Mouse (Mus musculus) MEL (cell line): ENCODE data around the gene Zfp462. TPM values are rescaled to one million over a fixed set of nuclear protein-coding genes. Genes with fewer than 3 reads are reported as not detected.

Source experiments
- DNase-seq: peaks from one replicate; pipeline ENCODE4 v3.0.0; 2011; ENCODE audit warnings: low read depth, low spot score
- H3K27ac ChIP-seq: 2 replicates; pipeline ENCODE4 v1.5.1; 2012; ENCODE audit warnings: low read depth, mild to moderate bottlenecking, control low read depth, low read length, moderate library complexity; ENCODE audit not compliant: control insufficient read depth
- H3K27me3 ChIP-seq, 2 experiments: fragments of 150-350 bp in 1 of 2; sonication (generic) in 1 of 2; 2 replicates each; pipeline ENCODE4 v1.6.1; 2012; ENCODE audit warnings: low read length in 2 of 2, mild to moderate bottlenecking in 2 of 2, improper control_type of control experiment in 1 of 2, moderate library complexity in 1 of 2; ENCODE audit not compliant: insufficient read depth in 2 of 2, control insufficient read depth in 1 of 2
- H3K36me3 ChIP-seq, 2 experiments: 2 replicates each; pipeline ENCODE4 v1.6.1; 2012 to 2014; ENCODE audit warnings: low read length in 2 of 2, improper control_type of control experiment in 1 of 2, inconsistent platforms in 1 of 2, mild to moderate bottlenecking in 1 of 2; ENCODE audit not compliant: insufficient read depth in 2 of 2, control insufficient read depth in 1 of 2
- H3K4me1 ChIP-seq, 2 experiments: fragments of 150-350 bp in 1 of 2; sonication (generic) in 1 of 2; 2 replicates each; pipeline ENCODE4 v1.6.1; 2012; ENCODE audit warnings: low read length in 2 of 2, improper control_type of control experiment in 1 of 2, mild to moderate bottlenecking in 1 of 2; ENCODE audit not compliant: insufficient read depth in 2 of 2, control insufficient read depth in 1 of 2
- H3K4me3 ChIP-seq, 2 experiments: fragments of 150-350 bp in 1 of 2; sonication (generic) in 1 of 2; 2 replicates each; pipeline ENCODE4 v1.5.1; 2012; ENCODE audit warnings: low read depth in 2 of 2, low read length in 2 of 2, mild to moderate bottlenecking in 2 of 2, moderate library complexity in 2 of 2, control low read depth in 1 of 2, improper control_type of control experiment in 1 of 2; ENCODE audit not compliant: control insufficient read depth in 1 of 2, insufficient read depth in 1 of 2
- H3K79me2 ChIP-seq: 2 replicates; pipeline ENCODE4 v1.6.1; 2012; ENCODE audit warnings: mild to moderate bottlenecking, low read length, moderate library complexity; ENCODE audit not compliant: control insufficient read depth, poor library complexity, insufficient read depth
- H3K9ac ChIP-seq: 2 replicates; pipeline ENCODE4 v1.6.1; 2012; ENCODE audit warnings: low read depth, mild to moderate bottlenecking, control low read depth, low read length, moderate library complexity; ENCODE audit not compliant: control insufficient read depth, poor library complexity, severe bottlenecking
- H3K9me3 ChIP-seq: fragments of 150-350 bp; sonication (generic); replicated peaks from 2 replicates; pipeline ENCODE4 v1.6.1; 2012; ENCODE audit warnings: mild to moderate bottlenecking, low read length, improper control_type of control experiment, moderate library complexity; ENCODE audit not compliant: insufficient read depth
- BHLHE40 ChIP-seq: IDR thresholded peaks from 2 replicates; pipeline ENCODE4 v1.6.1; 2012; ENCODE audit warnings: low read depth, mild to moderate bottlenecking, inconsistent platforms, low read length, improper control_type of control experiment, borderline replicate concordance
- CHD1 ChIP-seq: IDR thresholded peaks from 2 replicates; pipeline ENCODE4 v1.6.1; 2012; ENCODE audit warnings: low read depth, mild to moderate bottlenecking, inconsistent platforms, low read length, improper control_type of control experiment
- CHD2 ChIP-seq: IDR thresholded peaks from 2 replicates; pipeline ENCODE4 v1.6.1; 2011; ENCODE audit warnings: low read length, improper control_type of control experiment
- CTCF ChIP-seq, 3 experiments: IDR thresholded peaks in 2 of 3; conservative IDR thresholded peaks in 1 of 3; 2 replicates each; pipeline ENCODE4 v1.5.1; 2011 to 2012; ENCODE audit warnings: low read length in 3 of 3, low read depth in 2 of 3, mild to moderate bottlenecking in 2 of 3, improper control_type of control experiment in 1 of 3, inconsistent platforms in 1 of 3, mixed read lengths in 1 of 3, moderate library complexity in 1 of 3; ENCODE audit not compliant: control insufficient read depth in 1 of 3, insufficient read depth in 1 of 3, poor library complexity in 1 of 3, severe bottlenecking in 1 of 3
- EP300 ChIP-seq, 2 experiments: IDR thresholded peaks; 2 replicates each; pipeline ENCODE4 v1.6.1; 2011; ENCODE audit warnings: improper control_type of control experiment in 2 of 2, low read length in 2 of 2, low read depth in 1 of 2, mild to moderate bottlenecking in 1 of 2
- ETS1 ChIP-seq: IDR thresholded peaks from 2 replicates; pipeline ENCODE4 v1.6.1; 2012; ENCODE audit warnings: low read depth, mild to moderate bottlenecking, inconsistent platforms, low read length, improper control_type of control experiment, moderate library complexity
- GABPA ChIP-seq: IDR thresholded peaks from 2 replicates; pipeline ENCODE4 v1.6.1; 2012; ENCODE audit warnings: low read depth, mild to moderate bottlenecking, inconsistent platforms, low read length, improper control_type of control experiment, moderate library complexity
- GATA1 ChIP-seq: IDR thresholded peaks from 2 replicates; pipeline ENCODE4 v1.6.1; 2011; ENCODE audit warnings: low read depth, low read length, improper control_type of control experiment
- JUND ChIP-seq: IDR thresholded peaks from 2 replicates; pipeline ENCODE4 v1.6.1; 2011; ENCODE audit warnings: low read depth, mild to moderate bottlenecking, improper control_type of control experiment, low read length
- KAT2A ChIP-seq: conservative IDR thresholded peaks from 2 replicates; pipeline ENCODE4 v1.6.1; 2012; ENCODE audit warnings: low read depth, low read length, improper control_type of control experiment, inconsistent platforms
- MAFK ChIP-seq: IDR thresholded peaks from 2 replicates; pipeline ENCODE4 v1.6.1; 2011; ENCODE audit warnings: low read depth, mild to moderate bottlenecking, low read length, improper control_type of control experiment, borderline replicate concordance
- MAZ ChIP-seq: IDR thresholded peaks from 2 replicates; pipeline ENCODE4 v1.6.1; 2012; ENCODE audit warnings: low read depth, mild to moderate bottlenecking, inconsistent platforms, low read length, improper control_type of control experiment
- MEF2A ChIP-seq: IDR thresholded peaks from 2 replicates; pipeline ENCODE4 v1.6.1; 2014; ENCODE audit warnings: low read depth, mild to moderate bottlenecking, inconsistent platforms, low read length, improper control_type of control experiment; ENCODE audit not compliant: poor library complexity, insufficient replicate concordance, severe bottlenecking; ENCODE audit errors: extremely low read depth
- MXI1 ChIP-seq: IDR thresholded peaks from 2 replicates; pipeline ENCODE4 v1.6.1; 2011; ENCODE audit warnings: mild to moderate bottlenecking, low read depth, low read length, improper control_type of control experiment
- MYB ChIP-seq: IDR thresholded peaks from 2 replicates; pipeline ENCODE4 v1.6.1; 2011; ENCODE audit warnings: mild to moderate bottlenecking, low read depth, low read length, improper control_type of control experiment
- POLR2AphosphoS5 ChIP-seq: IDR thresholded peaks from 2 replicates; pipeline ENCODE4 v1.6.1; 2012; ENCODE audit warnings: low read depth, borderline replicate concordance, mild to moderate bottlenecking, inconsistent platforms, low read length, moderate library complexity, mixed read lengths
- RAD21 ChIP-seq: IDR thresholded peaks from 2 replicates; pipeline ENCODE4 v1.6.1; 2011; ENCODE audit warnings: mild to moderate bottlenecking, low read depth, low read length, improper control_type of control experiment
- SIN3A ChIP-seq: IDR thresholded peaks from 2 replicates; pipeline ENCODE4 v1.6.1; 2012; ENCODE audit warnings: low read length, improper control_type of control experiment, inconsistent platforms
- SMC3 ChIP-seq: IDR thresholded peaks from 2 replicates; pipeline ENCODE4 v1.6.1; 2011; ENCODE audit warnings: low read depth, low read length, improper control_type of control experiment
- TAL1 ChIP-seq: IDR thresholded peaks from 2 replicates; pipeline ENCODE4 v1.6.1; 2012; ENCODE audit warnings: mild to moderate bottlenecking, inconsistent platforms, low read length, moderate library complexity, mixed read lengths
- TBP ChIP-seq: IDR thresholded peaks from 2 replicates; pipeline ENCODE4 v1.8.0; 2011; ENCODE audit warnings: low read depth, low read length, improper control_type of control experiment
- TCF12 ChIP-seq: IDR thresholded peaks from 2 replicates; pipeline ENCODE4 v1.6.1; 2014; ENCODE audit warnings: low read depth, mild to moderate bottlenecking, inconsistent platforms, low read length, improper control_type of control experiment, moderate library complexity
- UBTF ChIP-seq: IDR thresholded peaks from 2 replicates; pipeline ENCODE4 v1.6.1; 2012; ENCODE audit warnings: low read depth, mild to moderate bottlenecking, inconsistent platforms, low read length, improper control_type of control experiment, moderate library complexity, borderline replicate concordance; ENCODE audit not compliant: insufficient read depth
- USF1 ChIP-seq: IDR thresholded peaks from 2 replicates; pipeline ENCODE4 v1.6.1; 2014; ENCODE audit warnings: low read depth, mild to moderate bottlenecking, inconsistent platforms, low read length, improper control_type of control experiment, moderate library complexity
- USF2 ChIP-seq, 2 experiments: IDR thresholded peaks; 2 replicates each; pipeline ENCODE4 v1.6.1; 2011 to 2012; ENCODE audit warnings: improper control_type of control experiment in 2 of 2, low read length in 2 of 2, borderline replicate concordance in 1 of 2, inconsistent platforms in 1 of 2, low read depth in 1 of 2, mild to moderate bottlenecking in 1 of 2; ENCODE audit not compliant: insufficient read depth in 1 of 2
- ZC3H11A ChIP-seq: IDR thresholded peaks from 2 replicates; pipeline ENCODE4 v1.6.1; 2012; ENCODE audit warnings: low read depth, mild to moderate bottlenecking, inconsistent platforms, low read length, improper control_type of control experiment
- ZKSCAN1 ChIP-seq: IDR thresholded peaks from 2 replicates; pipeline ENCODE4 v1.6.1; 2012; ENCODE audit warnings: low read depth, mild to moderate bottlenecking, inconsistent platforms, low read length, improper control_type of control experiment, moderate library complexity
- ZNF384 ChIP-seq: IDR thresholded peaks from 2 replicates; pipeline ENCODE4 v1.6.1; 2012; ENCODE audit warnings: low read depth, mild to moderate bottlenecking, inconsistent platforms, low read length, improper control_type of control experiment
- polyA plus RNA-seq, 2 experiments: library from polyadenylated mRNA; stranded (reverse) in 1 of 2; unstranded in 1 of 2; fragments of >175 nt in 1 of 2; fragments of >200 nt in 1 of 2; gene quantifications; 2 replicates each; pipeline versions ENCODE4 v1.2.1 to v1.2.4; 2012; ENCODE audit warnings: low replicate concordance in 2 of 2, low read depth in 1 of 2; ENCODE audit not compliant: insufficient read length in 2 of 2, insufficient read depth in 1 of 2, missing spikeins in 1 of 2
- total RNA-seq: library from RNA; depleted of rRNA; stranded (reverse); fragments of 300-350 nt; gene quantifications from 2 replicates; pipeline ENCODE4 v1.2.3, GENCODE M21; 2012

Gene Zfp462
- total and polyA plus RNA-seq, 3 experiments: not detected

- H3K79me2 ChIP-seq: no peaks in the 10 kb centered on the region
- no peak for DNase-seq
- H3K27me3 ChIP-seq: no peaks in the 10 kb centered on the region
- no peaks in the 10 kb centered on the region for H3K36me3 ChIP-seq
- no peak for TF ChIP-seq TAL1
- no peak for TF ChIP-seq KAT2A
- no peak for TF ChIP-seq GABPA
- no peak for TF ChIP-seq CHD2
- no peak for TF ChIP-seq USF2 (IDR thresholded peaks at IDR 0.05; ENCODE audit: borderline replicate concordance in 1 of 2, insufficient read depth in 1 of 2, low read depth in 1 of 2, low read length in 2 of 2)
- TF ChIP-seq MAZ: no peak
- TF ChIP-seq ETS1: no peak
- TF ChIP-seq MAFK: no peak
- TF ChIP-seq MXI1: no peak
- no peak for TF ChIP-seq ZNF384
- no peak for TF ChIP-seq CTCF (IDR thresholded peaks at IDR 0.05 in 2 of 3, conservative IDR thresholded peaks at IDR 0.05 in 1 of 3; ENCODE audit: control insufficient read depth in 1 of 3, insufficient read depth in 1 of 3, low read depth in 2 of 3, low read length in 3 of 3, poor library complexity in 1 of 3, severe bottlenecking in 1 of 3)
- TF ChIP-seq USF1: no peak
- TF ChIP-seq TCF12: no peak
- no peak for TF ChIP-seq POLR2AphosphoS5
- no peak for TF ChIP-seq GATA1
- TF ChIP-seq CHD1: no peak
- no peak overlapping the region for H3K27ac ChIP-seq
- H3K9me3 ChIP-seq: no peaks in the 10 kb centered on the region
- H3K4me3 ChIP-seq: no peak overlapping the region
- no peak overlapping the region for H3K9ac ChIP-seq
- no peaks in the 10 kb centered on the region for H3K4me1 ChIP-seq
These were observed 15.2 kb upstream of the Zfp462 start for GRCm38 (mm10) chr4:54929686-54930085.

GRCm38 (mm10) chr4:54932668-54933067 lies 12.2 kb upstream of the Zfp462 start:
- Histone ChIP-seq H3K4me3 (no peak overlapping the region), H3K79me2 (no peaks in the 10 kb centered on the region), H3K9ac (no peak overlapping the region), H3K27me3 (no peaks in the 10 kb centered on the region), H3K9me3 (no peaks in the 10 kb centered on the region), H3K27ac (no peak overlapping the region), H3K36me3 (no peaks in the 10 kb centered on the region), H3K4me1 (no peaks in the 10 kb centered on the region)
- DNase-seq: no peak
- TF ChIP-seq ZKSCAN1 (no peak), CHD1 (no peak), EP300 (IDR thresholded peaks at IDR 0.05; ENCODE audit: low read depth in 1 of 2, low read length in 2 of 2) (no peak), UBTF (no peak), ETS1 (no peak), SMC3 (no peak), BHLHE40 (no peak), RAD21 (no peak), TBP (no peak), CTCF (IDR thresholded peaks at IDR 0.05 in 2 of 3, conservative IDR thresholded peaks at IDR 0.05 in 1 of 3; ENCODE audit: control insufficient read depth in 1 of 3, insufficient read depth in 1 of 3, low read depth in 2 of 3, low read length in 3 of 3, poor library complexity in 1 of 3, severe bottlenecking in 1 of 3) (no peak), ZNF384 (no peak), ZC3H11A (no peak), USF1 (no peak), MYB (no peak), JUND (no peak), TAL1 (no peak), MEF2A (no peak), SIN3A (no peak), POLR2AphosphoS5 (no peak)
